Mouse (Mus musculus) erythroblast, embryonic 14.5 days (primary cell): ENCODE measurements around the gene Mybph. TPM values are rescaled to one million over a fixed set of nuclear protein-coding genes. Genes with fewer than 3 reads are reported as not detected.

ENCODE experiments used
- H3K27me3 ChIP-seq: 2 replicates; pipeline ENCODE4 v1.6.1; 2012; ENCODE audit warnings: inconsistent platforms; ENCODE audit not compliant: control insufficient read depth
- H3K36me3 ChIP-seq: 2 replicates; pipeline ENCODE4 v1.6.1; 2012; ENCODE audit warnings: mild to moderate bottlenecking, inconsistent platforms; ENCODE audit not compliant: control insufficient read depth
- H3K4me1 ChIP-seq: 2 replicates; pipeline ENCODE4 v1.6.1; 2012; ENCODE audit warnings: inconsistent platforms; ENCODE audit not compliant: control insufficient read depth
- H3K4me3 ChIP-seq: replicated peaks from 2 replicates; pipeline ENCODE3; 2012; ENCODE audit warnings: moderate library complexity, mild to moderate bottlenecking, inconsistent platforms
- H3K9me3 ChIP-seq: 2 replicates; pipeline ENCODE4 v1.6.1; 2012; ENCODE audit warnings: low read length, inconsistent platforms, mixed read lengths; ENCODE audit not compliant: control insufficient read depth
- GATA1 ChIP-seq: IDR thresholded peaks from 2 replicates; pipeline ENCODE4 v1.6.1; 2012; ENCODE audit warnings: low read length, inconsistent platforms, mixed read lengths
- TAL1 ChIP-seq: IDR thresholded peaks from 3 replicates; pipeline ENCODE4 v1.6.1; 2012; ENCODE audit warnings: low read length, inconsistent platforms, mixed read lengths
- polyA plus RNA-seq: library from polyadenylated mRNA; stranded (reverse); fragments of >175 nt; gene quantifications from 2 replicates; pipeline ENCODE4 v1.2.3, GENCODE M21; 2012

Mybph gene
- polyA plus RNA-seq, 1 experiment: not detected

GRCm38 (mm10) chr1:134161399-134161798 lies 31.8 kb upstream of the Mybph start:
- H3K4me3 ChIP-seq: no peak overlapping the region

GRCm38 (mm10) chr1:134162510-134163225 lies 30.6 kb upstream of the Mybph start:
- no peak for TF ChIP-seq GATA1
- no peak for TF ChIP-seq TAL1
- no peaks in the 10 kb centered on the region for H3K4me1 ChIP-seq
- H3K9me3 ChIP-seq: no peaks in the 10 kb centered on the region
- no peaks in the 10 kb centered on the region for H3K36me3 ChIP-seq
- no peak overlapping the region for H3K4me3 ChIP-seq
- no peaks in the 10 kb centered on the region for H3K27me3 ChIP-seq

More at GRCm38 (mm10) chr1:134161399-134161798, 31.8 kb upstream of the Mybph start:
- Histone ChIP-seq H3K27me3 (no peaks in the 10 kb centered on the region), H3K36me3 (no peaks in the 10 kb centered on the region), H3K9me3 (no peaks in the 10 kb centered on the region), H3K4me1 (no peaks in the 10 kb centered on the region)
- TF ChIP-seq TAL1 (no peak), GATA1 (no peak)

DNA sequence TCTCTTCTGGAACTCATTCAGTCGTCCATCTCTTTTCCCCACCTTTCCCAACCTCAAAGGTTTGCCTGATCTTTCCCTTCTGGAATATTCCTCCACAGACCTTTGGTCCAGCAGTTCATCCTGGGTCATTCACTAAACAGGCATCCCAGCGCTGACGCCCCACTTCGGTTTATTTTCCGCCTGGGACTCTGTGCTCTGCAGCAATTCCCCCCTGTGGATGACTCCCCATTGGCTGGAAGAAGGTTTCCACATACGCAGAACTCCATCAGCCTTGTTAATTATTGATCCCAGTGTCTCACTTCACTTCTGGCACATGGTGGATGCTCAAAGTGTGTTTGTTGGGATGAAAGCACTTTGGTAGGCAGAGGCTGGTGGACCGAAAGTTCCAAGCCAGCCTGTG lies 29.8 kb upstream of the Mybph start:
- no peaks in the 10 kb centered on the region for H3K27me3 ChIP-seq
- TF ChIP-seq TAL1 (no peak), GATA1 (no peak)
- H3K9me3 ChIP-seq: no peaks in the 10 kb centered on the region
- H3K36me3 ChIP-seq: no peaks in the 10 kb centered on the region
- H3K4me3 ChIP-seq: no peak overlapping the region
- H3K4me1 ChIP-seq: peaks cover 2% of the 10 kb centered on the region

GRCm38 (mm10) chr1:134164454-134164853 lies 28.8 kb upstream of the Mybph start:
- no peaks in the 10 kb centered on the region for H3K9me3 ChIP-seq
- H3K4me3 ChIP-seq: no peak overlapping the region
- no peaks in the 10 kb centered on the region for H3K36me3 ChIP-seq
- H3K27me3 ChIP-seq: no peaks in the 10 kb centered on the region
- H3K4me1 ChIP-seq: peaks cover 6% of the 10 kb centered on the region
- TF ChIP-seq GATA1: no peak
- TF ChIP-seq TAL1: no peak

DNA sequence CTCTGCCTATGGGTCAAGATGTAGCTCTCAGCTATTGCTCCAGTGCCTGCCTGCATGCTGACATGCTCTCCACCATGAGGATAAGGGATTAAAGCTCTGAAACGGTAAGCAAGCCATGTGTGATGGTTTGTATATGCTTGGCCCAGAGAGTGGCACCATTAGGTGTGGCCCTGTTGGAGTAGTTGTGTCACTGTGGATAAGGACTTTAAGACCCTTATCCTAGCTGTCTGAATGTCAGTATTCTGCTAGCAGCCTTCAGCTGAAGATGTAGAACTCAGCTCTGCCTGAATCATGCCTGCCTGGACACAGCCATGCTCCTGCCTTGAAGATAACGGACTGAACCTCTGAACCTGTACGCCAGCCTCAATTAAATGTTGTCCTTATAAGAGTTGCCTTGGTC lies 26.7 kb upstream of the Mybph start:
- no peak overlapping the region for H3K4me3 ChIP-seq
- H3K36me3 ChIP-seq: no peaks in the 10 kb centered on the region
- no peaks in the 10 kb centered on the region for H3K9me3 ChIP-seq
- no peaks in the 10 kb centered on the region for H3K27me3 ChIP-seq
- H3K4me1 ChIP-seq: peaks cover 6% of the 10 kb centered on the region
- no peak for TF ChIP-seq TAL1
- TF ChIP-seq GATA1: no peak

- no peaks in the 10 kb centered on the region for H3K27me3 ChIP-seq
- no peak overlapping the region for H3K4me3 ChIP-seq
- no peaks in the 10 kb centered on the region for H3K9me3 ChIP-seq
- no peaks in the 10 kb centered on the region for H3K36me3 ChIP-seq
- no peak for TF ChIP-seq TAL1
- TF ChIP-seq GATA1: no peak
- peaks cover 6% of the 10 kb centered on the region for H3K4me1 ChIP-seq
Observed at GRCm38 (mm10) chr1:134167416-134168305, 25.6 kb upstream of the Mybph start.

- Histone ChIP-seq H3K9me3 (no peaks in the 10 kb centered on the region), H3K27me3 (no peaks in the 10 kb centered on the region), H3K36me3 (no peaks in the 10 kb centered on the region), H3K4me1 (peaks cover 6% of the 10 kb centered on the region), H3K4me3 (no peak overlapping the region)
- TF ChIP-seq GATA1 (no peak), TAL1 (no peak)
Observed at GRCm38 (mm10) chr1:134168567-134168966, 24.7 kb upstream of the Mybph start.

DNA sequence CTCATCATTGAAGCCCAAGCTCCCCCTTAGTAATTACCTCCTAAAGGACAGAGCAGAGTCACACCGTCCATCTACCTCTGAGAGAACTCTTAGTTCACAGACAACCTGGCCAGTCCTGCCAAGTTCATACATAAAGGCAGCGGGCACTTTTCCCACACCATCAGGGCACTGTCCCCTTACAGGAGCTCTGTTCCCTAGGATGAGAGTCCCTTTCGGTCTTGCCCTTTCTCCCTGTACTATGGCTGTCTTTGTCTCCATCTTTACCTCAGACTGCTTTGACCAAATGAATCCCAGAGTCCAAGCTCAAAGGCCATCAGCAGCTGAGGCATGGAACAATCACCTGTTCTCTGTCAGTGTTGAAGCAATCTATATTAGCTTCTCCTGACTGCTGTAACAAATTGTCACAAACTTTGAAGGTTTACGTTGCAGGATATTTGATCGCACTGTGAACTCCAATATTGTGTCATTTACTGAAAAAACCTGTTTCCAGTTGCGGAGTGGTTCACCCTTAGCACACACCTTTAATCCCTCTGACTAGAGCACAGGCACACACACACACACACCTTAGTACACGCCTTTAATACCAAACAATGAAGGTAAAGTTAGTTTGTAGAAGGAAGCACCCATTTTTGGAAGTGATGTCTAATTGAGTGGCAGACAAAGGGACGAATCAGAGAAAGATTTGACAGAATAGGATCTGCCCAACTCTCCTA lies 24.1 kb upstream of the Mybph start:
- Histone ChIP-seq H3K9me3 (no peaks in the 10 kb centered on the region), H3K4me3 (no peak overlapping the region), H3K36me3 (no peaks in the 10 kb centered on the region), H3K4me1 (peaks cover 6% of the 10 kb centered on the region), H3K27me3 (no peaks in the 10 kb centered on the region)
- no peak for TF ChIP-seq GATA1
- TF ChIP-seq TAL1: no peak

DNA sequence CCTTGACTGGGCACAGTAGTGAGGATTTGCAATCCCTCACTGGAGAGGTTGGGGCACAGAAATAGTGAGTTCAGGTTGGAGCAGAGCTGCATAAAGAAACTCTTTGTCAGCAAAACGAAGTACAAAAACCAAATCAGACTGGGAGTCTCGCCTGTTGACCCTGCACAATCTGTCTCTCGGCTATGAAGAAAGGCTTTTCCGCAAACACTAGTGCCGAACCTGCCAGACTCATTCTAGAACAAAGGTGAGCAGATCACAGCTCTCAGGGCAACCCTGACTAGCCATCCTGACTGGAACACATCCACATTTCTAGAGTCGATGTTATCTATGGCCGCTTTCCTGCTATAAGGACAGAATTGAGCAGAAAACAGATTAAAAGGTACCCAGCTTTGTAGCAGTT lies 20.2 kb upstream of the Mybph start:
- Histone ChIP-seq H3K4me3 (no peak overlapping the region), H3K4me1 (peaks cover 6% of the 10 kb centered on the region), H3K27me3 (no peaks in the 10 kb centered on the region), H3K9me3 (no peaks in the 10 kb centered on the region), H3K36me3 (no peaks in the 10 kb centered on the region)
- TF ChIP-seq GATA1 (no peak), TAL1 (no peak)
